Mouse (Mus musculus) lung, embryonic 16.5 days (tissue): ENCODE data around the gene Rnft1. TPM values are rescaled to one million over a fixed set of nuclear protein-coding genes. Genes with fewer than 3 reads are reported as not detected.
"Not testable (repeated sequence)": the region's sequence is repeated elsewhere in the genome, so short reads cannot be mapped to it uniquely, and the experiment has no call there.

ENCODE experiments used
- ATAC-seq: fragments of 200-750 bp; cut with Nextera tagmentation; 2 replicates; pipeline ENCODE4 v1.8.0; 2017; ENCODE audit warnings: low read depth, mild to moderate bottlenecking, moderate library complexity
- H3K27ac ChIP-seq: fragments of 300-500 bp; sonication (generic); 2 replicates; pipeline ENCODE4 v1.5.1; 2014; ENCODE audit warnings: mild to moderate bottlenecking, control low read depth, low read length
- H3K27me3 ChIP-seq: fragments of 300-500 bp; sonication (generic); 2 replicates; pipeline ENCODE4 v1.6.1; 2014; ENCODE audit warnings: low read depth, low read length, mixed read lengths; ENCODE audit not compliant: control insufficient read depth, insufficient read depth
- H3K36me3 ChIP-seq: fragments of 300-500 bp; sonication (generic); 2 replicates; pipeline ENCODE4 v1.6.1; 2014; ENCODE audit warnings: low read length; ENCODE audit not compliant: control insufficient read depth, insufficient read depth
- H3K4me1 ChIP-seq: fragments of 300-500 bp; sonication (generic); replicated peaks from 2 replicates; pipeline ENCODE4 v1.6.1; 2014; ENCODE audit warnings: low read length, mixed read lengths; ENCODE audit not compliant: control insufficient read depth, insufficient read depth
- H3K4me2 ChIP-seq: fragments of 300-500 bp; sonication (generic); 2 replicates; pipeline ENCODE4 v1.6.1; 2014; ENCODE audit warnings: low read depth, low read length, control low read depth
- H3K4me3 ChIP-seq: fragments of 300-500 bp; sonication (generic); 2 replicates; pipeline ENCODE4 v1.5.1; 2014; ENCODE audit warnings: mild to moderate bottlenecking, low read length, control low read depth
- H3K9ac ChIP-seq: fragments of 300-500 bp; sonication (generic); 2 replicates; pipeline ENCODE4 v1.6.1; 2014; ENCODE audit warnings: low read length, control low read depth
- H3K9me3 ChIP-seq: fragments of 300-500 bp; sonication (generic); 2 replicates; pipeline ENCODE4 v1.6.1; 2016; ENCODE audit warnings: low read length; ENCODE audit not compliant: control insufficient read depth
- WGBS: fragments of 180-500 bp; shearing (Covaris S2); extraction: QIAGEN DNeasy Blood & Tissue Kit; methylation state at CpG from one replicate; pipeline ENCODE4 v1.1.7; 2014; 5-methylcytosine and 5-hydroxymethylcytosine counted together
- polyA plus RNA-seq: library from polyadenylated mRNA; unstranded; fragments of >200 nt; fragmentation: Nextera tagmentation; extraction: Ambion mirVana; gene quantifications from 2 replicates; pipeline ENCODE4 v1.2.1, GENCODE M21; 2015

Rnft1 gene
- 55.1 and 57.0 TPM in 2 replicates for polyA plus RNA-seq

DNA sequence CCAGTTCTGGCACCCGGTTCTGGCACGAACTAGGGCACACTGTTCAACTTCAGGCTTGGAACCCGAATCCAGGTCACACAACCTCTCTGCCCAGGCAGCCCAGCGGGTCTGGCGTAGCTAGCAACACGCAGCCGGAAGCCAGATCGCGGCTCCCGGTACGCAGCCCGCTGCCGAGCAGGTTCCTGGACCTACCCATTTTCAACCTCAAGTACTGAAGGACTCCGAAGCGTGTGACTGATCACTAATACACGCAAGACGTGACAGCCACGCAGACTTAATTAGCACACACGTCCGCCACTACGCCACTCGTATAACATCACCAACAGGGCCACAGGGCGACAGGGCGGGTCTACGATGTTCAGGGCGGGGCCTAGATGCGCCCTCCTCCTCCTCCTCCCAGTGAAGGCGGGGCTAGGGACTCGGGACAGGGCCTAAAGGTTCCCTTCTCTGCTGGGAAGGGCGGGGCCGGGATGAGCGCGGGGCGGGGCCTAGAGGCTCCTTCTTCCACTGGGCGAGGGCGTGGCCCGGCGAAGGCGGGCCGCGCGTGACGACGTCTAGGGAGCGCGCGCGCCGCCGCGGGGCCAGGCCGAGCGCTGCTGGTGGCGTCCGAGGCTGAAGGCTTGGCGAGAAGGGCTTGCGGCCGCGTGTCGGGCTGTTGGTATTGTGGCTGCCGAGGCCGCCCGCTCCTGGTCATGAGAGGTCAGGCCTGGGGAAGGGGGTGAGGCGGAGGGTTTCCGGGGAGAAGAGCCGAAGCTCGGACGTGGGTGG, at the start of gene Rnft1:
Gene Rnft1 (plus strand): TSS at position 557 of the 768 bp plus-strand sequence.
- Histone ChIP-seq H3K9ac (peak within 1 kb of the TSS; percentile 85), H3K4me2 (peak within 1 kb of the TSS; percentile 56), H3K4me1 (peaks cover 8% of the 10 kb centered on the region; the same call in 1 of the 2 replicates), H3K27me3 (no peaks in the 10 kb centered on the region), H3K27ac (peak within 1 kb of the TSS; percentile 90), H3K4me3 (peak within 1 kb of the TSS; percentile 81), H3K9me3 (no peaks in the 10 kb centered on the region), H3K36me3 (no peaks in the 10 kb centered on the region)
- under 1% methylated on average over 66 of the region's 68 CpGs for WGBS
- peak; percentile 99 for ATAC-seq

GRCm38 (mm10) chr11:86436843-86437242, 47.6 kb upstream of the Rnft1 start:
- no peak overlapping the region for H3K4me2 ChIP-seq

DNA sequence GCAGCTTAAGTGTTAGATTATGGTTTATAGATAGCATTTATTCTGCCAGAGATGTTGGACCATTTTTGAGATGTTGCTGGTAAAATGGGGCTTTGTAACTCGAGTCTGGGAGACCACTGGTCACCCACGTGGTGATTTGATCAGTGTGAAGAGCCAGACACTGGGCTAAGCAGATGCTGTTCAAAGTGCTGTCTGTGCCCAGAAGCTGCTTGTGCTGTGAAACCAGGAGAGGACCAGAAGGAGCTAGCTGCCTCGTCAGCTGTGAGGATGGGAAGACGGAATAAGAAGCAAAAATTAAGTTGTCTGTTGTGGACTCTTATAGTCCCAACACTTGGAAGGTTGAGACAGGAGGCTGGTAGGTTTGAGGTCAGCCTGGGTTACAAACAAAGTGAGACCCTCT, 46.2 kb upstream of the Rnft1 start:
- Histone ChIP-seq H3K36me3 (no peaks in the 10 kb centered on the region), H3K9me3 (no peaks in the 10 kb centered on the region), H3K4me3 (no peak overlapping the region), H3K27ac (no peak overlapping the region), H3K9ac (no peak overlapping the region), H3K4me2 (no peak overlapping the region), H3K4me1 (no peaks in the 10 kb centered on the region; the same call in 1 of the 2 replicates), H3K27me3 (no peaks in the 10 kb centered on the region)
- ATAC-seq = no peak
- 33% methylated on average over 4 of the region's 4 CpGs for WGBS

More at GRCm38 (mm10) chr11:86436843-86437242, 47.6 kb upstream of the Rnft1 start:
- WGBS = 16% methylated on average over 5 of the region's 5 CpGs
- H3K4me1 ChIP-seq = peaks cover 2% of the 10 kb centered on the region; the same call in 1 of the 2 replicates
- H3K36me3 ChIP-seq = no peaks in the 10 kb centered on the region
- peak; percentile 62; the same call in 1 of the 2 replicates for ATAC-seq
- no peak overlapping the region for H3K27ac ChIP-seq
- H3K9ac ChIP-seq = no peak overlapping the region
- H3K9me3 ChIP-seq = no peaks in the 10 kb centered on the region
- no peaks in the 10 kb centered on the region; the same call in 1 of the 2 replicates for H3K27me3 ChIP-seq
- no peak overlapping the region for H3K4me3 ChIP-seq

GRCm38 (mm10) chr11:86440791-86441190, 43.7 kb upstream of the Rnft1 start:
- H3K4me3 ChIP-seq = no peak overlapping the region

GRCm38 (mm10) chr11:86453991-86454390, 30.5 kb upstream of the Rnft1 start:
- no peaks in the 10 kb centered on the region for H3K36me3 ChIP-seq
- no peaks in the 10 kb centered on the region for H3K4me1 ChIP-seq
- H3K9ac ChIP-seq = no peak overlapping the region
- H3K27me3 ChIP-seq = no peaks in the 10 kb centered on the region
- WGBS = 86% methylated on average over 5 of the region's 5 CpGs
- H3K4me3 ChIP-seq = no peak overlapping the region
- no peaks in the 10 kb centered on the region for H3K9me3 ChIP-seq
- H3K27ac ChIP-seq = no peak overlapping the region
- no peak overlapping the region for H3K4me2 ChIP-seq
- no peak for ATAC-seq

More at GRCm38 (mm10) chr11:86440791-86441190, 43.7 kb upstream of the Rnft1 start:
- ATAC-seq = no peak
- 49% methylated on average over 5 of the region's 5 CpGs for WGBS
- H3K36me3 ChIP-seq = no peaks in the 10 kb centered on the region
- no peak overlapping the region for H3K27ac ChIP-seq
- no peak overlapping the region for H3K4me2 ChIP-seq
- H3K4me1 ChIP-seq = no peaks in the 10 kb centered on the region; the same call in 1 of the 2 replicates
- no peaks in the 10 kb centered on the region for H3K27me3 ChIP-seq
- no peak overlapping the region for H3K9ac ChIP-seq
- no peaks in the 10 kb centered on the region for H3K9me3 ChIP-seq

DNA sequence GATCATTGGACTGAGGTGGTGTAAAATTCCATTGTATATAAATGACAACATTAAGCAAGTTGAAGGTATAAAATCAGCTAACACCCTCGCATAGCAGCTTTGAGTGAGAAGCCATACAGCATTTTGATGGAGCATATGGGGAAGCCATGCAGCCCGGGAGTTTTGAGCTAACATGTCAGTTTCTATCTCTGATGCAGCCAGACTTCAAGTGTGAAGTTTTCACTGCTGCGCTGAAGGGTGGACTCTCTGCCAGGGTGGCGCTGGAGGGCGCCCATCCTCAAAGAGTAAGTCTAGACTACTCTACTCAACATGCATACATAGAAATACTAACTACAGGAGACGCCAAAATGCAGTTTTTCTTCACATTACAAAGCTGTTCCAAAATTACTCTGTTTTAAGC, 26.9 kb upstream of the Rnft1 start:
- WGBS = 82% methylated on average over 6 of the region's 6 CpGs
- Histone ChIP-seq H3K36me3 (no peaks in the 10 kb centered on the region), H3K27ac (no peak overlapping the region), H3K27me3 (no peaks in the 10 kb centered on the region), H3K9me3 (no peaks in the 10 kb centered on the region), H3K4me3 (no peak overlapping the region), H3K4me1 (no peaks in the 10 kb centered on the region), H3K4me2 (no peak overlapping the region), H3K9ac (no peak overlapping the region)
- ATAC-seq = no peak

DNA sequence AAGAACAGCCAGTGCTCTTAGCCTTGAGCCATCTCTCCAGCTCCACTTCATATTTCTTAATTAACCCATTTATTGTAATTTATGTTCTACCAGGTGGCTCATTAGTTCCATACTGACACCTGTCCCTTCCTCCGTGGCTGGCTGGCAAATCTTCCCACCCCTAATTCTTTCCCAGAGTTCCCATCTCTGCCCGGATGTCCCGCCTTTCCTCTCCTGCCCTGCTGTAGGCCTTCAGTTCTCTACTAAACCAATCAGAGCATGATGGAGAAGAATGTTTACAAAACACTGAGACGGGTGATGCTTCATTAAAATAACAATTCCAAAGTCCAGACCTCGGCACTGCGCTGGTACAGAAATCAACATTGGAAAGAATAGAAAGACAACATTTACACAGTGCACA, 25.6 kb upstream of the Rnft1 start:
- WGBS = 82% methylated on average over 6 of the region's 6 CpGs
- no peaks in the 10 kb centered on the region for H3K36me3 ChIP-seq
- no peak overlapping the region for H3K27ac ChIP-seq
- no peak overlapping the region for H3K9ac ChIP-seq
- no peaks in the 10 kb centered on the region for H3K27me3 ChIP-seq
- H3K4me3 ChIP-seq = no peak overlapping the region
- H3K4me2 ChIP-seq = no peak overlapping the region
- H3K4me1 ChIP-seq = no peaks in the 10 kb centered on the region
- ATAC-seq = no peak
- H3K9me3 ChIP-seq = no peaks in the 10 kb centered on the region

DNA sequence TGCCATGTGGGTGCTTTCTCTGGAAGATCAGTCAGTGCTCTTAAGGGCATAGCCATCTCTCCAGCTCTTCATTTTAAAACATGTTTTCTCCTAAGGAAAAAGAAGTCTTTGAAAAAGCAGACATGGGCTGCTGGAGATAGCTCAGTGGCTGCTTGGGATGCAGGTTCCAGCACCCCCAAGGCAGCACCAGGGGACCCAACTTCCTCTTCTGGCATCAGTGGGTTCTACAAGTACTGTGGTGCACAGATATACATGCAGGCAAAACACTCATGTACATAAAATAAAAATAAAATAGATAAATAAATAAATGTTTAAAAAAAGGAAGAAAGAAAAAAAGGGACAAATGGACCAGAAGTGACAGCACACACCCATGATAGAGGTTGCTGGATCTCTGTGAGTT, 21.9 kb upstream of the Rnft1 start:
- no peaks in the 10 kb centered on the region for H3K36me3 ChIP-seq
- H3K4me2 ChIP-seq = no peak overlapping the region

DNA sequence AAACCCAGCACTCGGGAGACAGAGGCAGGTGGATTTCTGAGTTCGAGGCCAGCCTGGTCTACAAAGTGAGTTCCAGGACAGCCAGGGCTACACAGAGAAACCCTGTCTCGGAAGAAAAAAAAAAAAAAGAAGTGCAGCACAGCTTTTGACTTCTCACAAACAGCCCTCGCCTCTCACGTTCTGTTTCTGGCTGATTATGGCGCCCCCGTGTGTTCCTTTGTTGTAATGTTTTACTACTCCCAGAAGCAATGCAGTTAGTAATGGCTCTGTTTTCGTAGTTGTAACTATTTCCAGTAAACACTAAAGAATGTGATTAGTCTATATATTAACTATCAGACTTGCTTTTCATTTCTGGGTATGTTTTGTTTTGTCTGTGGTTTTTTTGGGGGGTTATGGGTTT, 20.2 kb upstream of the Rnft1 start:
- H3K4me2 ChIP-seq, H3K27me3 ChIP-seq, H3K9ac ChIP-seq, H3K4me1 ChIP-seq, H3K4me3 ChIP-seq, H3K9me3 ChIP-seq, H3K36me3 ChIP-seq, H3K27ac ChIP-seq: not testable (repeated sequence)
- ATAC-seq = 0 out of 2 replicates have a peak, but pooled peaks have one; percentile 10
- 12% methylated on average over 7 of the region's 8 CpGs for WGBS

More for the DNA sequence above, 21.9 kb upstream of the Rnft1 start:
- no peak overlapping the region for H3K9ac ChIP-seq
- H3K9me3 ChIP-seq = no peaks in the 10 kb centered on the region
- H3K27ac ChIP-seq = no peak overlapping the region
- H3K4me3 ChIP-seq = no peak overlapping the region
- H3K4me1 ChIP-seq = no peaks in the 10 kb centered on the region
- H3K27me3 ChIP-seq = no peaks in the 10 kb centered on the region
- ATAC-seq = no peak
